Mouse (Mus musculus) limb, embryonic 12.5 days (tissue): Measurements from ENCODE around the gene Foxo3. TPM values are rescaled to one million over a fixed set of nuclear protein-coding genes. Genes with fewer than 3 reads are reported as not detected.

Experiments used
- ATAC-seq: fragments of 200-750 bp; cut with Nextera tagmentation; 2 replicates; pipeline ENCODE4 v1.8.0; 2017; ENCODE audit warnings: low read depth, moderate TSS enrichment; ENCODE audit not compliant: insufficient number of reproducible peaks, insufficient read depth, low FRiP score, low TSS enrichment
- H3K27ac ChIP-seq: fragments of 300-500 bp; sonication (generic); 2 replicates; pipeline ENCODE4 v1.5.1; 2016; ENCODE audit warnings: mild to moderate bottlenecking, moderate library complexity
- H3K27me3 ChIP-seq: fragments of 300-500 bp; sonication (generic); 2 replicates; pipeline ENCODE4 v1.6.1; 2016; ENCODE audit warnings: mild to moderate bottlenecking, moderate library complexity
- H3K36me3 ChIP-seq: fragments of 300-500 bp; sonication (generic); 2 replicates; pipeline ENCODE4 v1.6.1; 2016; ENCODE audit warnings: mild to moderate bottlenecking, moderate library complexity
- H3K4me1 ChIP-seq: fragments of 300-500 bp; sonication (generic); replicated peaks from 2 replicates; pipeline ENCODE4 v1.6.1; 2016
- H3K4me2 ChIP-seq: fragments of 300-500 bp; sonication (generic); 2 replicates; pipeline ENCODE4 v1.6.1; 2016; ENCODE audit warnings: mild to moderate bottlenecking, moderate library complexity
- H3K4me3 ChIP-seq: fragments of 300-500 bp; sonication (generic); replicated peaks from 2 replicates; pipeline ENCODE4 v1.5.1; 2016; ENCODE audit warnings: mild to moderate bottlenecking
- H3K9ac ChIP-seq: fragments of 300-500 bp; sonication (generic); replicated peaks from 2 replicates; pipeline ENCODE4 v1.6.1; 2016; ENCODE audit warnings: mild to moderate bottlenecking, moderate library complexity
- H3K9me3 ChIP-seq: fragments of 300-500 bp; sonication (generic); 2 replicates; pipeline ENCODE4 v1.6.1; 2016; ENCODE audit warnings: mild to moderate bottlenecking, moderate library complexity
- WGBS: fragments of 180-500 bp; shearing (Covaris S2); methylation state at CpG from one replicate; pipeline ENCODE4 v1.1.7; 2016; 5-methylcytosine and 5-hydroxymethylcytosine counted together
- polyA plus RNA-seq: library from polyadenylated mRNA; unstranded; fragments of >200 nt; fragmentation: Nextera tagmentation; extraction: Ambion mirVana; gene quantifications from 2 replicates; pipeline ENCODE4 v1.2.1, GENCODE M21; 2016

Gene Foxo3
- polyA plus RNA-seq, 1 experiment from 2014 or later = 6.3 TPM

DNA sequence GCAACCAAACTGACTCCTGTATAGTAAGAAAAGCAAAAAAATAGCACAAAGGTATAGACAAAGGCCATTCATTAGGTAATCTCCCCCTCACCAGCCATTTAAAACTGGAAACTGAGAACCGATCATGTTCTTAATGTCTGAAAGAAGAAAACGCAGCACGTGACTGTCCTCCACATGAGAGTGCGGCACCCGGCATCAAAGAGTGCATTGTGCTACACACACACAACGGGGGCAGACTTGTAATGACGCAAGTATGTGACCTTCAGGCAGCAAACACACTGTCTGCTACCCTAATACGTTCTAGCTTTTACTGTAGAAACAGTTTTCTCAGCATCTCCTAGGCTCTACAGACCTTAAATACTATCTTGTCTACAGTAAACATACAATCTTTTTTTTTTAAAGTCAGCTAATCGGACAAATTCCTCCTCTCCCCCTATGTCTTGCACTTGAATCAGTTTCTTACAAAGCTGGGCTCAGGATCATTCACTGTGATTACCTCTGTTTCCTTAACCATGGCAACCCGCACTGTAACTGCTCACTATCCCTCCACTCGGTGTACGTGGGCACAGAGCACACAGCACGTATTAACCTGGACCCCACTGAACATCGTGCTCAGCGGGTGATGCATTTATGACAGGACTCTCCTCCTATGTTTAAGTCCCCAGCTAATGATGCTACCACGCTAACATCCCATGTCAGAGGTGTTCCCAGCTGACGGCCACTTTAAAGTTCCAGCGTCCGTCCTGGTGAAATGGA is 55.2 kb downstream of the Foxo3 start:
- peak overlapping the region; percentile 56 for H3K27ac ChIP-seq
- no peak overlapping the region for H3K9ac ChIP-seq
- peaks cover 48% of the 10 kb centered on the region for H3K4me1 ChIP-seq
- H3K9me3 ChIP-seq = no peaks in the 10 kb centered on the region
- H3K4me3 ChIP-seq = no peak overlapping the region
- no peak overlapping the region for H3K4me2 ChIP-seq
- peaks cover 4% of the 10 kb centered on the region; the same call in 1 of the 2 replicates for H3K36me3 ChIP-seq
- WGBS = 78% methylated on average over 19 of the region's 19 CpGs
- no peaks in the 10 kb centered on the region for H3K27me3 ChIP-seq
- no peak for ATAC-seq

DNA sequence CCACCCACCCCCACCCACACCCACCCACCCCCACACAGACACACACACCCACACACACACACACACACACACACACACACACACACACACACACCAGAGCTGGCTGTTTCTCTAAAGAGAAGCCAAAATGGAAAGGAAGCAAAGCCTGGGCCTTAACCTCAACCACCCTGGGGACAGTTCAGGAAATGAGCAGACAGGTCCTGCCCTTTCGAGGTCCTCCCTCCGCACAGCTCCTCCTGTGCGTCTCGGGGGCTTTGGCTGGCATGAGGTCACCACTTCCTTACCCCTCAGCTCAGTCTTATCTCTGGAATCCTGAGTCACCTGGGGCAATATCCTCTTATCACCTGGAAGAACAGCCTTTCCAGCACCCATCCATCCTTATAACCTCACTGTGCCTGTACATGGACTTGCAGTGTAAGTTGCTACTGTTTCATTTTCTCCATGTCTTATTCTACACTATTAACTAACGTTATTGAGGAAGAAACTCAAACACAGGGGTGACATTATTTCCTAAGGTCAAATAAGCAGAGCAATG is 56.1 kb downstream of the Foxo3 start:
- 65% methylated on average over 5 of the region's 5 CpGs for WGBS
- H3K9me3 ChIP-seq = no peaks in the 10 kb centered on the region
- H3K36me3 ChIP-seq = no peaks in the 10 kb centered on the region
- no peak overlapping the region for H3K4me3 ChIP-seq
- no peak overlapping the region for H3K9ac ChIP-seq
- no peak overlapping the region for H3K4me2 ChIP-seq
- H3K27me3 ChIP-seq = no peaks in the 10 kb centered on the region
- no peak for ATAC-seq
- peak overlapping the region; percentile 56 for H3K27ac ChIP-seq
- H3K4me1 ChIP-seq = peaks cover 42% of the 10 kb centered on the region

DNA sequence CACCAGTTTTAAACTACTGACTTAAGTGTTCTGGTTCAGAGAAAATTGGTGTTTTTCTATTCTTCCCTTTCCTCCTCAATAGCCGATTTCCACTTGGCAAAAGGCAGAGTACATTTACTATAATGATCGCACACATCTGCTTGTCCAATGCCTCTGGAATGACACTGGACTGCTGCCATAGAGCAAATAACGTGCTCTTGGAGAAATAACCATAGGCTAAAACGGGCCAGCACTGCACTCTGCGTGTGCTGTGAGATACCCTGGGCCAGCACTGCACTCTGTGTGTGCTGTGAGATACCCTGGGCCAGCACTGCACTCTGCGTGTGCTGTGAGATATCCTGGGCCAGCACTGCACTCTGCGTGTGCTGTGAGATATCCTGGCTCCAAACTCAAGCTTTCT is 65.1 kb downstream of the Foxo3 start:
- Histone ChIP-seq H3K27me3 (no peaks in the 10 kb centered on the region), H3K9me3 (0 out of 2 replicates have a peak, but pooled peaks cover 8% of the 10 kb centered on the region), H3K4me1 (peaks cover 28% of the 10 kb centered on the region), H3K4me2 (no peak overlapping the region), H3K9ac (no peak overlapping the region), H3K36me3 (no peaks in the 10 kb centered on the region), H3K4me3 (no peak overlapping the region), H3K27ac (no peak overlapping the region)
- no peak for ATAC-seq
- 84% methylated on average over 7 of the region's 7 CpGs for WGBS

DNA sequence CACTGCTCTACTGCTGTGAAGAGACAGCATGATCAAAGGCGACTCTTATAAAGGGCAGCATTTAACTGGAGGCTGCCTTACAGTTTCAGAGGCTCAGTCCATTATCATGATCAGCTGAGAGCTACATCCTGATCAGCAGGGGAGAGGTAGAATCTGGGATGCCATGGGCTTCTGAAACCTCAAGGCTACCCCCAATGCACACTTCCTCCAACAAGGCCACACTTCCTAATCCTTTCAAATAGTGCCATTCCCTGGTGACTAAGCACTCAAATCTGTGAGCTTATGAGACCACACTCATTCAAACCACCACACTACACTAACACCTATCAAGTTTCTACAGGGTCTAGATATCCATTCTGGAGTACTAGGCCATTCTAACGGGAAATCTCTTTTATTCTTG is 65.9 kb downstream of the Foxo3 start:
- ATAC-seq = no peak
- no peaks in the 10 kb centered on the region for H3K36me3 ChIP-seq
- 50% methylated on average over 2 of the region's 2 CpGs for WGBS
- peaks cover 29% of the 10 kb centered on the region for H3K4me1 ChIP-seq
- no peak overlapping the region for H3K4me3 ChIP-seq
- H3K4me2 ChIP-seq = no peak overlapping the region
- no peak overlapping the region for H3K9ac ChIP-seq
- no peaks in the 10 kb centered on the region for H3K27me3 ChIP-seq
- no peak overlapping the region for H3K27ac ChIP-seq
- 0 out of 2 replicates have a peak, but pooled peaks cover 8% of the 10 kb centered on the region for H3K9me3 ChIP-seq

DNA sequence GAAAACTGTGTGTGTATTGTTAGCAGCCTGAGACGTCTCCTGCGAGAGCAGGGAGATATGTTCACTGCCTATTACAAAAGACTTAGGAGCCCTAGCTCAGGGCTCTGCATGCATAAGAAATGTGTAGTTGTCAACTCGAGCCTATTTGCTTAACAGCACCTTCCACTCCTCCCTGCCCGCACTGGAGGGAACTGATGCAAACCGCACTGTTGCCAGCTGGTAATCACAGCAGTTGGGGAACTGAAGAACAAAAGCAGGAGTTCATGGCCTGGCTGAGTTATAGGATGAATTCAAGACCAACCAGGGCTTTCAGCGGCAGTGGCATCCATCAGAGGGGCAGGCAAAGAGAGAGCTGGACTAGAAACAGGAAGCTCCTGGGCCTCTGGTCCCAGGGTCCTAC is 66.7 kb downstream of the Foxo3 start:
- no peaks in the 10 kb centered on the region for H3K27me3 ChIP-seq
- H3K4me1 ChIP-seq = peaks cover 35% of the 10 kb centered on the region
- WGBS = 80% methylated on average over 6 of the region's 6 CpGs
- H3K9ac ChIP-seq = no peak overlapping the region
- no peak overlapping the region for H3K4me3 ChIP-seq
- no peaks in the 10 kb centered on the region for H3K36me3 ChIP-seq
- no peak overlapping the region for H3K27ac ChIP-seq
- 0 out of 2 replicates have a peak, but pooled peaks cover 8% of the 10 kb centered on the region for H3K9me3 ChIP-seq
- H3K4me2 ChIP-seq = no peak overlapping the region
- ATAC-seq = no peak

DNA sequence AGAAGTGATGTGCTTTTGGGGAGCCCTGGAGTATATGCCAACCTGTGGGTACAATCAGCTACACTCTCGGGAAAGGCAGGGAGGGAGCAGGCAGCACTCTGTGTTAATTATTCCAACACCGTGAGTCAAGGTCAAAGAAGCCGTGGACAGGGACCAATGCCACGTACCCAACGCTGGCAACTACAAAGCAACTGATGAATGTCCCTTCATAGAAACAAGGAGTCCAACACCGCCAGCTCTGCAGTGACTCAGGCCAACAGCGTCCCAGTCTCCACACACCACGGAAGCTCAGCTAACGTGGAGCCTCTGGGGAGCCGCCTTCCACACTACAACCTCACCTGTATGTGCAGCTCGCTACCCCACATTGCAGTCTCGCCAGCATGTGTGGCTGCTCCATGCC is 68.9 kb downstream of the Foxo3 start:
- Histone ChIP-seq H3K9me3 (0 out of 2 replicates have a peak, but pooled peaks cover 8% of the 10 kb centered on the region), H3K27ac (no peak overlapping the region), H3K9ac (no peak overlapping the region), H3K4me1 (peaks cover 47% of the 10 kb centered on the region), H3K4me3 (no peak overlapping the region), H3K27me3 (no peaks in the 10 kb centered on the region), H3K36me3 (no peaks in the 10 kb centered on the region), H3K4me2 (no peak overlapping the region)
- WGBS = 95% methylated on average over 12 of the region's 12 CpGs
- no peak for ATAC-seq

DNA sequence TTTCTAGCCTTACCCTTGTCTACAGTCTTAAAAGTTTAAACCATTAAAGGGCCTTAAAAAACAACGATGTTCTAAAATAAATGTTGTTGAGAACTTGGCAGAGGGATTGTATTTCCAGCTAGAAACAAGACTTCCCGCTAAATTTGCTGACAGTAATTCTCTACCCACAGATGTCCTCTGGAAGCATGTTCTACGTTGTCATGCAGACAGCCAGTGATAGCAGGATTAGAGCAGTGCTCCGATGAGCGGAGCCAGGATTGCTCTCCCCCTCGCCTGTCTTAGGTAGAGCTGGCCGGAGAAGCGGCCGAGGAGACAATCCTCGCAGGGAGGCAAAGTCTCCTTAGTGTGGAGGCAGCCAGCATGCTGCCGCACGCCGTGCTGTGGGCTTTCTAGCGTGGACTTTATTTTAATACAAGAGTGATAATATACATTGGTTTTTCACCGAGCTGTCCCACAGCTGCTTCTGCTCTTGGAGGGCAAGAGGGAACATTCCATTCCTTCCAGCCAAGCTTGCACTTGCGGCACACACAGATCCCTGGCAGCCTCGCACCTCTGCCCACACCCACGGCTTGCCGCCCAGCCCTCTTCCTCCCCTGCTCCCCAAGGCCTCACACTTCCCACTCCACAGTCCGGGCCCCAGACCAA is 71.7 kb downstream of the Foxo3 start:
- H3K9ac ChIP-seq = no peak overlapping the region
- H3K4me2 ChIP-seq = no peak overlapping the region
- H3K4me3 ChIP-seq = no peak overlapping the region
- H3K9me3 ChIP-seq = 0 out of 2 replicates have a peak, but pooled peaks cover 8% of the 10 kb centered on the region
- no peak for ATAC-seq
- no peaks in the 10 kb centered on the region for H3K27me3 ChIP-seq
- no peaks in the 10 kb centered on the region for H3K36me3 ChIP-seq
- peak overlapping the region; percentile 97 for H3K27ac ChIP-seq
- WGBS = 79% methylated on average over 20 of the region's 20 CpGs
- H3K4me1 ChIP-seq = peaks cover 44% of the 10 kb centered on the region

DNA sequence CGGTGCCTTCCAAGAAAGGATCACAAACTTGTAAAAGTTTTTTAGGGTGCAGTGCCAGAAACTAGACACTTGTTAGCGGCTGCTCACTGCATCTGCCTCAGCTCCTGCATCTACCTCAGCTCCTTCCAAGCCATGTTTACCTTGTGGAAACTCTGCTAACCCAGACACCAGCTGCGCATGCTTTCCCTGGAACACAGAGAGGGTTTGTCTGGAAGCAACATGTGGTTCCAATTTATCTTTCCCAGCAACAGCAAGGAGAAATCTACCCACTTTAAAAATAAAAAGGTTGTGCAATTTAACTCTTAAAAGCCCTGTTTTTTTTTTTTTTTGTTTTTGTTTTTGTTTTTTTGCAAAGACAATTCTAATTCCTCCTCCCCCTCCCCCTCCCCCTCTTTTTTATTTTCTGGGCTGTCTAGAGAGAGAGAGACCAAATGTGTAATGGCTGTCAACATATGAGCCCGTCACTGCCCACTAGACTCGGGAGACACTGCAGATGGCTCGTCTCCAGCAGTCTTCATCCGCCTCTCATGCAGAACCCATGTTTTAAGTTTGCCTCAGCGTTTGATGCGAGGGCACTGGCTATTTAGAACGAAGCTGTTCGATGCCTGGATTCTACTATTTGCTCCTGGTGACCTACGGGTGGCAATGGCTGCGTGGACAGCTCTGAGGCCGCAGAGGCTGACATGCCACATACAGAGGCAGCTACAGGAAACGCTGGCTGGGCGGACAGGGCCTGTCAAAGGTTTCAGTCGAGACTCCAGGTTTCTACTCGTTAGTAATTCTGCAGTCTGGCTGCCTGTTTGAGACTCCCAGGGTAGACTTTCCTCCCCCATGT is 73.0 kb downstream of the Foxo3 start:
- Histone ChIP-seq H3K4me3 (no peak overlapping the region), H3K9ac (no peak overlapping the region)
- 0 out of 2 replicates have a peak, but pooled peaks have one; percentile 57 for ATAC-seq

DNA sequence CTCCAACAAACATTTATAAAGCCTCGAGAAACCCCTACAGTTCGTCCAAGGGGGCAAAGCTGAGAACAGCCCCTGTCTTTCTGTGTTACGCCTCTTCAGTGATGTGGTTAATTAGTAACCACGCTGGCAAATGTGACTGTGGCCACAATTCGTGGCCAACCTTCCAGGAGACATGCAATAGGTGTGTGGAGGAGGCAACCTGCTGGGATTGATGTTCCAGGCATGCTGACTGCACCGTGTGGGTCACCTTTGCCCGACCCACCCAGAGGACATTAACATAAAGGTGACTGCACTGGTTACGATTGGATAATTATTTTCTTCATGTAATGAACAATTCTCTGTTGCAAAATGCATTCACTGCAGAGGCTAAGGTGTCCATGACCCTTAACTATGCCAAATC is 74.0 kb downstream of the Foxo3 start:
- no peak overlapping the region for H3K4me3 ChIP-seq
- H3K9me3 ChIP-seq = peaks cover 3% of the 10 kb centered on the region
- no peak overlapping the region for H3K4me2 ChIP-seq
- peaks cover 46% of the 10 kb centered on the region for H3K4me1 ChIP-seq
- peaks cover 4% of the 10 kb centered on the region for H3K36me3 ChIP-seq
- peak overlapping the region; percentile 87 for H3K27ac ChIP-seq
- no peak overlapping the region for H3K9ac ChIP-seq
- WGBS = 78% methylated on average over 8 of the region's 8 CpGs
- H3K27me3 ChIP-seq = no peaks in the 10 kb centered on the region
- ATAC-seq = no peak

More for the DNA sequence above, 73.0 kb downstream of the Foxo3 start:
- Histone ChIP-seq H3K36me3 (no peaks in the 10 kb centered on the region), H3K9me3 (0 out of 2 replicates have a peak, but pooled peaks cover 4% of the 10 kb centered on the region), H3K4me2 (peak overlapping the region; percentile 46), H3K27me3 (no peaks in the 10 kb centered on the region), H3K4me1 (peaks cover 46% of the 10 kb centered on the region), H3K27ac (peak overlapping the region; percentile 97)
- 14% methylated on average over 18 of the region's 18 CpGs for WGBS

DNA sequence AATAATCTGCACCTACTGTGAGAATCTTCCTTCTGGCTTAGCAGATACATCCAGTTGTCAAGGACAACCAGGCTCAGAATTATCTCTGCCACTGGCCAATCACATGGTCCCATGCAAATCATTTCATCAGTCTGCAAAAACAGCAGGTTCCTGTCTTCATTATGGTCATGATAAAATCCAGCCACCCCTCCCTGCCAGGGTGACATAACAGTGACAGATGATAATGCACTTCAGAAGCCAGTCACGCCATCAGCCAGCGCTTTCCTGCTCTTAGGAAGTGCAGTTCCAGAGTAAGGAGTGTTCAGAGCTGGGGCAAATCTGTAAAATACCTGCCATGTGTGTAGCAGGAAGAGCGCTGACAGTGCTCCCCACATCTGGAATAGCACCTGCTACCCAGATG is 77.1 kb downstream of the Foxo3 start:
- Histone ChIP-seq H3K4me2 (no peak overlapping the region), H3K9me3 (peaks cover 8% of the 10 kb centered on the region), H3K4me1 (peaks cover 47% of the 10 kb centered on the region), H3K9ac (no peak overlapping the region), H3K27me3 (no peaks in the 10 kb centered on the region), H3K36me3 (peaks cover 29% of the 10 kb centered on the region), H3K27ac (no peak overlapping the region), H3K4me3 (no peak overlapping the region)
- 43% methylated on average over 3 of the region's 3 CpGs for WGBS
- ATAC-seq = no peak

DNA sequence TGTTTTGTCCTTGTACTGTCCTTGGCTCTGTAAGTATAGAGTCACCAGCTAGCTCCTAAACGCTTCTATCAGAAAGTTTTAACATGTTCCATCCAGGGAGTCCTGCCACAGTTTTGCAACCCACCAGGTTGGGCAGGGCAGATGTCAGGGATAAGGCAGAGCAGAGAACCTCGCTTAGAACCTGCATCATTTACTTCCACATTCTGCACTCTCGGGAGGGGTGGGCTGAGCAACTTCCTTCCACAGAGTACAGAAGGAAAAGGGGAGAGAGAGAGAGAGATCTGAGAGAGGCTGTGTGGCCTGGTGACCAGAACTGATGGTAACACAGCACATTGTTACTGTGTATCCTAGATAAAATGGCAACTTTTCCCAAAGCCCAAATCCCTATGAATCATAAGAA is 77.9 kb downstream of the Foxo3 start:
- Histone ChIP-seq H3K4me2 (no peak overlapping the region), H3K9ac (no peak overlapping the region), H3K4me1 (peaks cover 47% of the 10 kb centered on the region), H3K4me3 (no peak overlapping the region), H3K9me3 (peaks cover 8% of the 10 kb centered on the region), H3K36me3 (peaks cover 29% of the 10 kb centered on the region), H3K27me3 (no peaks in the 10 kb centered on the region), H3K27ac (no peak overlapping the region)
- ATAC-seq = no peak
- whole genome bisulfite sequencing = 66% methylated on average over 3 of the region's 3 CpGs
